Mouse (Mus musculus) limb, embryonic 14.5 days (tissue): ENCODE data around the gene Col19a1. TPM values are rescaled to one million over a fixed set of nuclear protein-coding genes. Genes with fewer than 3 reads are reported as not detected.

Experiments used
- ATAC-seq: fragments of 200-750 bp; cut with Nextera tagmentation; 2 replicates; pipeline ENCODE4 v1.8.0; 2017; ENCODE audit warnings: low read depth, moderate number of reproducible peaks, moderate TSS enrichment; ENCODE audit not compliant: low FRiP score
- DNase-seq: peaks from one replicate; pipeline ENCODE4 v3.0.0-alpha.2; 2015; ENCODE audit warnings: low spot score
- H3K27ac ChIP-seq: fragments of 300-500 bp; sonication (generic); replicated peaks from 2 replicates; pipeline ENCODE4 v1.5.1; 2014; ENCODE audit warnings: low read depth, mild to moderate bottlenecking, low read length, moderate library complexity, mixed read lengths
- H3K27me3 ChIP-seq: fragments of 300-500 bp; sonication (generic); 2 replicates; pipeline ENCODE4 v1.6.1; 2014; ENCODE audit warnings: low read length, mixed read lengths; ENCODE audit not compliant: control insufficient read depth, insufficient read depth
- H3K36me3 ChIP-seq: fragments of 300-500 bp; sonication (generic); 2 replicates; pipeline ENCODE4 v1.6.1; 2014; ENCODE audit warnings: mild to moderate bottlenecking, low read length, moderate library complexity, mixed read lengths; ENCODE audit not compliant: control insufficient read depth, insufficient read depth
- H3K4me1 ChIP-seq: fragments of 300-500 bp; sonication (generic); 2 replicates; pipeline ENCODE4 v1.6.1; 2014; ENCODE audit warnings: antibody characterized with exemption, low read length, mixed read lengths; ENCODE audit not compliant: control insufficient read depth, insufficient read depth
- H3K4me2 ChIP-seq: fragments of 300-500 bp; sonication (generic); replicated peaks from 2 replicates; pipeline ENCODE4 v1.6.1; 2014; ENCODE audit warnings: low read depth, mild to moderate bottlenecking, low read length, moderate library complexity; ENCODE audit not compliant: severe bottlenecking
- H3K4me3 ChIP-seq: fragments of 300-500 bp; sonication (generic); replicated peaks from 2 replicates; pipeline ENCODE4 v1.5.1; 2014; ENCODE audit warnings: low read length
- H3K9ac ChIP-seq: fragments of 300-500 bp; sonication (generic); 2 replicates; pipeline ENCODE4 v1.6.1; 2014; ENCODE audit warnings: mild to moderate bottlenecking, low read depth, low read length, moderate library complexity; ENCODE audit not compliant: severe bottlenecking
- H3K9me3 ChIP-seq: fragments of 300-500 bp; sonication (generic); 2 replicates; pipeline ENCODE4 v1.6.1; 2016; ENCODE audit warnings: low read length; ENCODE audit not compliant: control insufficient read depth
- POLR2A ChIP-seq: fragments of 200-500 bp; IDR thresholded peaks from 2 replicates; pipeline ENCODE4 v1.8.0; 2012; ENCODE audit warnings: inconsistent platforms, mild to moderate bottlenecking, moderate library complexity, borderline replicate concordance; ENCODE audit not compliant: insufficient read depth, insufficient read length; ENCODE audit errors: extremely low read depth
- WGBS: fragments of 180-500 bp; shearing (Covaris S2); extraction: QIAGEN DNeasy Blood & Tissue Kit; methylation state at CpG from one replicate; pipeline ENCODE4 v1.1.7; 2014; 5-methylcytosine and 5-hydroxymethylcytosine counted together
- polyA plus RNA-seq, 2 experiments: library from polyadenylated mRNA; depleted of rRNA in 1 of 2; stranded (reverse) in 1 of 2; unstranded in 1 of 2; fragments of >200 nt; fragmentation: Nextera tagmentation in 1 of 2; extraction: Ambion mirVana in 1 of 2; gene quantifications; 2 replicates each; pipeline versions ENCODE4 v1.2.1 to v1.2.3; 2012 to 2014

The Col19a1 gene
- polyA plus RNA-seq, 2 experiments: 0.98 to 4.2 TPM

GRCm38 (mm10) chr1:24336051-24336450 is 251.2 kb downstream of the Col19a1 start:
- Histone ChIP-seq H3K4me2 (no peak overlapping the region), H3K9me3 (no peaks in the 10 kb centered on the region), H3K4me3 (no peak overlapping the region), H3K36me3 (no peaks in the 10 kb centered on the region), H3K27me3 (no peaks in the 10 kb centered on the region), H3K27ac (no peak overlapping the region), H3K9ac (no peak overlapping the region), H3K4me1 (no peaks in the 10 kb centered on the region)
- no peak for DNase-seq
- WGBS: 82% methylated on average over 3 of the region's 3 CpGs
- ATAC-seq: no peak
- no peak for TF ChIP-seq POLR2A

- WGBS: 64% methylated on average over 6 of the region's 6 CpGs
- Histone ChIP-seq H3K4me1 (no peaks in the 10 kb centered on the region), H3K9ac (no peak overlapping the region), H3K27ac (no peak overlapping the region), H3K9me3 (no peaks in the 10 kb centered on the region), H3K4me3 (no peak overlapping the region), H3K27me3 (no peaks in the 10 kb centered on the region), H3K36me3 (no peaks in the 10 kb centered on the region), H3K4me2 (no peak overlapping the region)
- no peak for DNase-seq
- no peak for ATAC-seq
- TF ChIP-seq POLR2A: no peak
Observed at GRCm38 (mm10) chr1:24316961-24317589, 270.2 kb downstream of the Col19a1 start.

GRCm38 (mm10) chr1:24316490-24316889 is 270.8 kb downstream of the Col19a1 start:
- WGBS: 59% methylated on average over 3 of the region's 3 CpGs
- H3K27ac ChIP-seq: no peak overlapping the region
- ATAC-seq: no peak
- H3K4me1 ChIP-seq: no peaks in the 10 kb centered on the region
- no peaks in the 10 kb centered on the region for H3K27me3 ChIP-seq
- DNase-seq: no peak
- no peaks in the 10 kb centered on the region for H3K36me3 ChIP-seq
- H3K9ac ChIP-seq: no peak overlapping the region
- H3K4me3 ChIP-seq: no peak overlapping the region
- H3K9me3 ChIP-seq: no peaks in the 10 kb centered on the region
- H3K4me2 ChIP-seq: no peak overlapping the region
- no peak for TF ChIP-seq POLR2A

GRCm38 (mm10) chr1:24310847-24311246 is 276.4 kb downstream of the Col19a1 start:
- H3K27ac ChIP-seq: no peak overlapping the region
- H3K27me3 ChIP-seq: no peaks in the 10 kb centered on the region
- no peak overlapping the region for H3K4me2 ChIP-seq
- no peak for TF ChIP-seq POLR2A
- DNase-seq (no peak), ATAC-seq (no peak)
- H3K9ac ChIP-seq: no peak overlapping the region
- H3K4me3 ChIP-seq: no peak overlapping the region
- H3K9me3 ChIP-seq: no peaks in the 10 kb centered on the region
- 30% methylated on average over 4 of the region's 4 CpGs for WGBS
- no peaks in the 10 kb centered on the region for H3K4me1 ChIP-seq
- H3K36me3 ChIP-seq: no peaks in the 10 kb centered on the region

GRCm38 (mm10) chr1:24310193-24310592 is 277.1 kb downstream of the Col19a1 start:
- Histone ChIP-seq H3K9me3 (no peaks in the 10 kb centered on the region), H3K36me3 (no peaks in the 10 kb centered on the region), H3K9ac (no peak overlapping the region), H3K27me3 (no peaks in the 10 kb centered on the region), H3K27ac (no peak overlapping the region), H3K4me1 (no peaks in the 10 kb centered on the region), H3K4me3 (no peak overlapping the region), H3K4me2 (no peak overlapping the region)
- no peak for TF ChIP-seq POLR2A
- WGBS: 27% methylated on average over 2 of the region's 2 CpGs
- DNase-seq: no peak
- no peak; the same call in 1 of the 2 replicates for ATAC-seq
